Mouse (Mus musculus) liver, embryonic 14.5 days (tissue): ENCODE results near the gene Ptpn11.

ENCODE experiments used
- CTCF ChIP-seq: IDR thresholded peaks from 2 replicates; pipeline ENCODE4 v1.5.1; 2016; ENCODE audit warnings: antibody characterized with exemption, low read depth, control low read depth
- EP300 ChIP-seq: IDR thresholded peaks from 2 replicates; pipeline ENCODE4 v1.6.1; 2016; ENCODE audit warnings: antibody characterized with exemption, low read depth

GRCm38 (mm10) chr5:121119331-121120034 is 71.7 kb downstream of the Ptpn11 start:
- TF ChIP-seq EP300 (no peak), CTCF (no peak)
